Mouse (Mus musculus) hindbrain, embryonic 12.5 days (tissue): ENCODE results near the gene Heatr5a. TPM values are rescaled to one million over a fixed set of nuclear protein-coding genes. Genes with fewer than 3 reads are reported as not detected.

ENCODE experiments used
- ATAC-seq: fragments of 200-750 bp; cut with Nextera tagmentation; 2 replicates; pipeline ENCODE4 v1.8.0; 2017; ENCODE audit warnings: moderate TSS enrichment; ENCODE audit not compliant: low FRiP score
- H3K27ac ChIP-seq: fragments of 300-500 bp; sonication (generic); 2 replicates; pipeline ENCODE4 v1.5.1; 2016; ENCODE audit warnings: mild to moderate bottlenecking
- H3K27me3 ChIP-seq: fragments of 300-500 bp; sonication (generic); 2 replicates; pipeline ENCODE4 v1.6.1; 2016; ENCODE audit warnings: mild to moderate bottlenecking
- H3K36me3 ChIP-seq: fragments of 300-500 bp; sonication (generic); 2 replicates; pipeline ENCODE4 v1.6.1; 2016; ENCODE audit warnings: mild to moderate bottlenecking
- H3K4me1 ChIP-seq: fragments of 300-500 bp; sonication (generic); 2 replicates; pipeline ENCODE4 v1.6.1; 2016
- H3K4me2 ChIP-seq: fragments of 300-500 bp; sonication (generic); replicated peaks from 2 replicates; pipeline ENCODE4 v1.6.1; 2016; ENCODE audit warnings: mild to moderate bottlenecking
- H3K4me3 ChIP-seq: fragments of 300-500 bp; sonication (generic); 2 replicates; pipeline ENCODE4 v1.5.1; 2016; ENCODE audit warnings: mild to moderate bottlenecking
- H3K9ac ChIP-seq: fragments of 300-500 bp; sonication (generic); 2 replicates; pipeline ENCODE4 v1.6.1; 2016; ENCODE audit warnings: mild to moderate bottlenecking, moderate library complexity
- H3K9me3 ChIP-seq: fragments of 300-500 bp; sonication (generic); replicated peaks from 2 replicates; pipeline ENCODE4 v1.6.1; 2016; ENCODE audit warnings: mild to moderate bottlenecking
- whole genome bisulfite sequencing: fragments of 180-500 bp; shearing (Covaris S2); methylation state at CpG from one replicate; pipeline ENCODE4 v1.1.7; 2016; 5-methylcytosine and 5-hydroxymethylcytosine counted together
- polyA plus RNA-seq: library from polyadenylated mRNA; unstranded; fragments of >200 nt; fragmentation: Nextera tagmentation; extraction: Ambion mirVana; gene quantifications from 2 replicates; pipeline ENCODE4 v1.2.1, GENCODE M21; 2016

The Heatr5a gene
- polyA plus RNA-seq, 1 experiment from 2014 or later, result 12.7 TPM

DNA sequence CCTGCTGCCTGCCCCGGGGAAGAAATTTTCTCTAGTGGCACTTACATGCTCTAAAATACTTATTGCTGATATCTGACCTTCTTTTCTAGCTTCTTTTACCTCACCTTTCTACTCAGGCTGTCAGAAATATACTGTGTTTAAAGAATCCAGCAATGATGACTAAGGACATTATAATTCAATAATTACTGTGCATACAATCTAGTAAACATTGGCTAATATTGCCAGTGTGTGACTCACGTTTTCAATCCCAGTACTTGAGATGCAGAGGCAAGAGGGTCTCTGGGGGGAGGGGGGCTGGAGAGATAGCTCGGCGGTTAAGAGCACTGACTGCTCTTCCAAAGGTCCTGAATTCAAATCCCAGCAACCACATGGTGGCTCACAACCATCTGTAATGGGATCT lies 120.8 kb downstream of the Heatr5a start:
- no peak overlapping the region for H3K27ac ChIP-seq
- WGBS, result 91% methylated on average over 4 of the region's 4 CpGs
- no peak overlapping the region for H3K4me3 ChIP-seq
- H3K9ac ChIP-seq, result no peak overlapping the region
- ATAC-seq, result no peak
- no peaks in the 10 kb centered on the region for H3K4me1 ChIP-seq
- no peaks in the 10 kb centered on the region for H3K36me3 ChIP-seq
- no peaks in the 10 kb centered on the region for H3K9me3 ChIP-seq
- no peaks in the 10 kb centered on the region for H3K27me3 ChIP-seq
- no peak overlapping the region for H3K4me2 ChIP-seq

DNA sequence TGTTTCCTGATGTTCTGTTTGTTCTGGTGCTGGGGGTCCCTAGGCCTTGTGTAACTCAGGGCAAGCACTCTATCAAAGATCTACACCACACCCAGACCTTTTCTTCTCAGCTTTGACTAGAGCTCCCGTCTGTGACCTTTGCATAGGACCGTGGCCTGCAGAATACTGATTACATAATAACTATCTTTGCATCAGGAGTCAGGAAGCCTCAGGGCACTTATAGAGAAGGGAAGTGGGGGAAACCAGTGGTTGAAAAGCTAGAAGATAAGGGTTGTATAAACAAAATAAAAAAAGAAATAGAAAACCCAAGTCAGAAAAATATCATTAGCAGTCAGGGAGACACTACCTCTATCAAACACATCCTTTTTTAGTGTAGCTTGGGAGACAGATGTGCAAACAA lies 121.2 kb downstream of the Heatr5a start:
- Histone ChIP-seq H3K36me3 (no peaks in the 10 kb centered on the region), H3K9me3 (no peaks in the 10 kb centered on the region), H3K4me1 (no peaks in the 10 kb centered on the region), H3K4me2 (no peak overlapping the region), H3K27me3 (no peaks in the 10 kb centered on the region), H3K9ac (no peak overlapping the region), H3K27ac (no peak overlapping the region), H3K4me3 (no peak overlapping the region)
- no peak for ATAC-seq
- 78% methylated on average over 2 of the region's 2 CpGs for WGBS

DNA sequence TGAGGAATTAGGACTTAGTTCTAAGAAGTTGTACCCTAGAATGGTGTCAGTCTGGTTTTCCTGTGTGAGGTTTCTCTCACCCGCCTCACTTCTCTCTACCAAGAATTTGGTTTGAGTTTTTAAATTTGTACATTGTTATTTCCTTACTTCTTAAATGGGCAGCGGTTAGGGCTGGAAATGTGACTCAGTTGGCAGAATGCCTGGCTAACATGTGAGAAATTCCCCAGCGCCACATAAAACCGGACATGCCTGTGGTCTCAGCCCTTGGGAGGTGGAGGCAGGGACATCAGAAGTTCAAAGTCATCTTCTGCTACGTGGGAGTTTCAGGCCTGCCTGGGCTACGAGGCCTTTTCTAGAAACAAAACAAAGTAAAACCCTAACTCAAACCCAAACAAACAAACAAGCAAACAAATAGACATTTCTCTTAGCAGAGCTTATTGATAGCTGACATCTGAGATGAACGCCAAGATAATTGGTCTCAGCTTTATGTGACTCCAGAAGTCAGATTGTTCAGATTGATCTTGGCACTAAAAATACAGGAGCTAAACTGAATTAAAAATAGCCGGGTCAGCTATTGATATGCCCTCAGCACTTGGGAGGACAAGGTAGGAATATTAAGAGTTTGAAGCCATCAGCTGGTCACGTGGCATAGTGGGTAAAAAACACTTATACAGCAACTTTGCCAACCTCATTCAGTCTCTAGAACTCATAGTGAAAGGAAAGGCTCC lies 123.0 kb downstream of the Heatr5a start:
- no peaks in the 10 kb centered on the region for H3K36me3 ChIP-seq
- no peak overlapping the region for H3K4me3 ChIP-seq
- 80% methylated on average over 9 of the region's 9 CpGs for WGBS
- no peak overlapping the region for H3K4me2 ChIP-seq
- no peaks in the 10 kb centered on the region for H3K9me3 ChIP-seq
- peaks cover 6% of the 10 kb centered on the region for H3K4me1 ChIP-seq
- ATAC-seq, result no peak
- H3K27me3 ChIP-seq, result no peaks in the 10 kb centered on the region
- H3K27ac ChIP-seq, result no peak overlapping the region
- no peak overlapping the region for H3K9ac ChIP-seq

DNA sequence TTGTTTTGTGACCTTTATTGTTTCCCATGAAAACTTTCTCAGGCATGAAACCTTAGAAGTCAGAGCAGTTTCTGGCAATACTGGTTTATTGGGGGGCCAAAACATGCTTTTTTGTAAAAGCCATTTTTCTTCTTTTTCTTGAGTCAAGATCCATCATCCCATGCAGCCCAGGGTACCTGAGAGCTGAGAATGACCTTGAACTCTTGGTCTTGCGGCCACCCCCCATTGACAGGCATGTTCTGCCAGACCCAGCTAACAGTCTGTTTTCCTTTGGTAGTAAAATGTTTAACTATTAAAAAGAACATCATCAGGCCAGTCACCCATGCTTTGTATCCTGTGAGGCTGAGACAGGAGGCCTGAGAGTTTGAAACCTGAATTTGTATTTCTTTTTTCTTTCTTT lies 125.9 kb downstream of the Heatr5a start:
- WGBS, result 24% methylated on average over 1 of the region's 1 CpGs
- no peaks in the 10 kb centered on the region for H3K36me3 ChIP-seq
- H3K4me3 ChIP-seq, result peak overlapping the region; percentile 47
- no peak overlapping the region for H3K27ac ChIP-seq
- peaks cover 6% of the 10 kb centered on the region for H3K4me1 ChIP-seq
- H3K4me2 ChIP-seq, result peak overlapping the region; percentile 61
- no peaks in the 10 kb centered on the region for H3K9me3 ChIP-seq
- ATAC-seq, result peak; percentile 11; the same call in 1 of the 2 replicates
- H3K9ac ChIP-seq, result no peak overlapping the region
- no peaks in the 10 kb centered on the region for H3K27me3 ChIP-seq

DNA sequence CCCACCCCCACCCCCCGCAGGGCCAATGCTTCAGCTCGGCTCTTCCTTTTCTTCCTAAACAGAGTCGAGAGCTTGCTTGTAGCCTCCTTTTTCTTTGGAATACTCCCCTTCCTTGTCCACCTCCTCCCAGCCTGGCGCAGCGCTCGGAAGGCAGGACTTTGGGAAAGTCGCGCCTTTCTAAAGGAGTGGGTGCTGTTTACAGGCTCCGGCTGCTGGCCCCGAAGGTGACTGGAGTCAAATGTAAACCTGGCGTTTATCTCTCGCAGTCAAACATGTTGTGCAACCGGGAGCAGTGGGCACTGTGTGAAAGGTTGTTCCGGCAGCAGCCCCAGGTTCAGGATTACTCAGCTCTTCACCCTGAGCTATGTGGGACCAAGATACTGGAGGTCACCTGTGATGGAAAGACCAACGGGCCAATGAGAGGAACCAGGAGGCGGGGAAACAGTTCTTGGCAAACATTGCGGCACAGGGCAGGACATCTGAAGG lies 126.3 kb downstream of the Heatr5a start:
- 0% methylated on average over 17 of the region's 17 CpGs for WGBS
- Histone ChIP-seq H3K4me2 (peak overlapping the region; percentile 61), H3K36me3 (no peaks in the 10 kb centered on the region), H3K9me3 (no peaks in the 10 kb centered on the region), H3K4me3 (peak overlapping the region; percentile 47), H3K27me3 (no peaks in the 10 kb centered on the region), H3K27ac (peak overlapping the region; percentile 55; the same call in 1 of the 2 replicates), H3K4me1 (peaks cover 6% of the 10 kb centered on the region), H3K9ac (peak overlapping the region; percentile 58)
- peak; percentile 94 for ATAC-seq

DNA sequence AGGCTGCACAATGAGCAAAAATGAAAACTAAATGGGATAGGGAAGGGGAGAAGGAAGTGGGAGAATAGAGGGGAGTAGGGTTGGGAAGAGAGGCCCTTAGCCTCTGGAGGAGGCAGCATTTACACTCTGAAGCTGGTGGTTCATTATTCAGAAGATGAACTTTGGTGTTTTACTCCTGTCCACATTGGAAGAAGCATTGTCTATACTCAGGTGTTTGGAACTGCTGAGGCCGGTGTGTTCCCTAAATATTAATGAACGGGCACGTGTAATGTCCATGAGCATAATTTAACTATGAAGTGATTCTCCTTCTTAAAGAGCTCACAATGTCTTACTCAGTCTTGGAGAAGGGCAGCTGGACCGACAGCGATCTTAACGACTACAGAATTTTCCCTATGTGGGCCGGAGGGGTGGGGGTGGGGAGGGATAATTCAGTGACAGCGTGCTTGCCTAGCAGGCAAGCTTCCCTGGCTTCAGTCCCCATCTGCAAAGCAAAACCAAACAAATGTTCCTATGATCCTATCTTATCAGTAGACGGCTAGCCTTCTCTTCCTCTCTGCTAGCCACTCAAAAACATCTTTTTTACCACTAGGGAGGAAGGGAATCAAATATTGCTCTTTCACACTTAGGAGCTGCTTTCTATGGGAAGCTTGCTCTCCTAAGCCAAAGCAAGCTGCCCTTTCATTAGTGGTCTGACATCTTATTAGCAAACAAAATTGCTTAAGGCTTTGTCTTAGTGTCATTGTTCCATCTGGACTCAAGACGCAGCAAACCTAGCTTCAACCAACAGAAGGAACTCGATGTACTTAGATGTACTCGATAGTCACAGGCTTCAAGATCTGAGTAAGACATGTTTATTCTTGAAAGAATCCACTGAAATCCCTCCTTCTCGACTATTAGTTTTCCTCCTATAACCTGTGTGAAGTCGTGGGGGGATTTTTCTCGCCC lies 127.3 kb downstream of the Heatr5a start:
- ATAC-seq, result no peak
- Histone ChIP-seq H3K4me2 (peak overlapping the region; percentile 61), H3K27ac (0 out of 2 replicates have a peak overlapping the region, but pooled peaks have one; percentile 12), H3K4me1 (peaks cover 6% of the 10 kb centered on the region), H3K36me3 (no peaks in the 10 kb centered on the region), H3K9ac (peak overlapping the region; percentile 58; the same call in 1 of the 2 replicates), H3K27me3 (no peaks in the 10 kb centered on the region), H3K4me3 (peak overlapping the region; percentile 47), H3K9me3 (no peaks in the 10 kb centered on the region)
- WGBS, result 37% methylated on average over 15 of the region's 15 CpGs

DNA sequence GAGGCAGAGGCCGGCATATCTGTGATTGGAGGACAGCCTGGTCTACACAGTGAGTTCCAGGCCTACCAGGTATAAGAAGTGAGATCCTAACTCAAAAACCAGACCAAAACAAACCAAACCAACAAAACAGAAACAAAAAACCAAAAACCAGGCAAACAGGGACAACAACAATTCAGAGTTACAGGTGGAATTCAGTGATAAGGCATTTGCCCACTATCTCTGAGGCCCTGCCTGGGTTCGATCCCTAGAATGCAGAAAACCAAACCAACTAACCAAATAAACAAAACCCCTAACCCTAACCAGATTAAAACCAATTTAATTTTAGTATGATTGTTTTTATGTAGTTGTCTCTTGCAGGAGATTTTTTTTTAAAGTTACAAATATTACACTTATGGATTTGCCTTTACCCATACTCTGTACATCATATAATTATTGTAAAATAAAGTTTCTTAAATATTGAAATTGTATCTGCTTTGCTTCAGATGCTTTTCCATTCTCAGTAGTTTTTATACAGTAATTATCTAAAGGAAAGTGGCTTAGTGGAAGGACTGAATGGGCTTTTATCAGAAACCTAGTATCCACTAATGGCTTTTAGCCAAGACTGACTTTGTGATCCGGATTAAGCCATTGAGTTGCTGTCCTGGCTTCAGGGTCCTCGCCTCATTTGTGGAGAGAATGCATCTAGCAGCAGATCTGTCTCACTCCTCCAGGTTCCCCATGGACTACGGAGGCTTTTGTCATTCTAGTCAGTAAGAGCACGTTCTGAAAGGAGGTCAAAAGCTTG lies 128.8 kb downstream of the Heatr5a start:
- H3K9me3 ChIP-seq, result no peaks in the 10 kb centered on the region
- H3K27ac ChIP-seq, result no peak overlapping the region
- no peak overlapping the region for H3K9ac ChIP-seq
- no peaks in the 10 kb centered on the region for H3K27me3 ChIP-seq
- no peak overlapping the region for H3K4me2 ChIP-seq
- H3K4me1 ChIP-seq, result peaks cover 6% of the 10 kb centered on the region
- 64% methylated on average over 6 of the region's 6 CpGs for WGBS
- no peak for ATAC-seq
- no peaks in the 10 kb centered on the region for H3K36me3 ChIP-seq
- H3K4me3 ChIP-seq, result no peak overlapping the region

DNA sequence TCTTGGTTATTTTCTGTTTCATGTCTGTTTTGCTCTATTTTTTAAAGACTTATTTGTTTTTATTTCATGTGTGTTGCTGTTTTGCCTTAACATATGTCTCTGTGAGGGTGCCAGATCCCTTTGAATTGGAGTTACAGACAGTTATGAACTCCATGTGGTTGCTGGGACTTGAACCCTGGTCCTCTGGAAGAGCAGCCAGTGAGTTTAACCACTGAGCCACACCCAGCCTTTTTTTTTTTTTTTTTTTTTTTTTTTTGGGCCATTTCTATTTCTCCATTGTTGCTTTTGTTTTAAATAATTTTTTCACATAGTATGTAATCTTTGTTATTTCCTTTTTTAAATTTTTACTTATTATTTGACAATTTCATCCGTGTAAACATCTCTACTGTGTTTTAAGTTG lies 131.3 kb downstream of the Heatr5a start:
- Histone ChIP-seq H3K4me3 (no peak overlapping the region), H3K4me2 (no peak overlapping the region), H3K27me3 (no peaks in the 10 kb centered on the region), H3K9me3 (no peaks in the 10 kb centered on the region), H3K4me1 (peaks cover 6% of the 10 kb centered on the region), H3K9ac (no peak overlapping the region), H3K27ac (no peak overlapping the region), H3K36me3 (no peaks in the 10 kb centered on the region)
- 90% methylated on average over 1 of the region's 1 CpGs for WGBS
- ATAC-seq, result no peak

DNA sequence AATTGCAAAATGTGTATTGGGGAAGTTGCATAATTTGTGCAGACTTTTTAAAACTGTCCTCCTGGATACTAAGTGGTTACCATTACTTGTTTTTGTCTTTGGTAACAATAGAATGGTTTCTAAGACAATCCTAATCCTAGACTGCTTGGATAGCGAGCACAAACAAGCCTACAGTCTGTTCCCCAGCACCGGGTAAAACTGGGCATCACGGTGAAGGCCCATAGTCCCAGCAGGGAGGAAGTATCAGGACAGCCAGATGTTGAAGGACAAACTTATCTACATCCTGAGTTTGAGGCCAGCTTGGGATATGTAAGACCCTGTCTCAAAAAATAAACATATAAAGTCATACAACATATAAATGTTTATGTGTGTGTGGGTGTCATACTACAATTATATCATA lies 135.9 kb downstream of the Heatr5a start:
- Histone ChIP-seq H3K9me3 (no peaks in the 10 kb centered on the region), H3K27me3 (no peaks in the 10 kb centered on the region), H3K4me3 (no peak overlapping the region), H3K36me3 (no peaks in the 10 kb centered on the region), H3K9ac (no peak overlapping the region), H3K4me2 (no peak overlapping the region), H3K27ac (no peak overlapping the region), H3K4me1 (0 out of 2 replicates have a peak, but pooled peaks cover 2% of the 10 kb centered on the region)
- ATAC-seq, result no peak
- 68% methylated on average over 3 of the region's 3 CpGs for WGBS

DNA sequence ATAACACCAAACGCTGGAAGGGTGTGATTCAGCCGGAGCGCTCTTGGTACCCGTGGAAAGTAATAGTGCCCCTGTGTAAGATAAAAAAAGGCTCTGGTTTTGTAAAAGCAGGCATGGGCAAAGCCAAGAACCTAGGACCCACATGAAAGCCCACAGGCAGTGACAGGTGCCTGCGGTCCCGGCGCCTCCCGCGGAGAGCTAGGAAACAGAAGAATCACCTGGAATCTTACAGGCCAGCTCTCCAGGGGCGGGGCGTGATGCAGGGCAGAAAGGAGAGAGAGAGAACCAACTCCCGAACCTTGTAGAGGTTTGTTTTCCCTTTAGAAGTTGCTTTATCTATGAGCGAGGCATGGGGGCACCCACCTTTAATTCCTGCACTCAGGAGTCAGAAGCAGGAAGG lies 139.2 kb downstream of the Heatr5a start:
- no peak overlapping the region for H3K4me3 ChIP-seq
- no peaks in the 10 kb centered on the region for H3K9me3 ChIP-seq
- H3K36me3 ChIP-seq, result no peaks in the 10 kb centered on the region
- H3K27me3 ChIP-seq, result no peaks in the 10 kb centered on the region
- H3K4me1 ChIP-seq, result peaks cover 16% of the 10 kb centered on the region
- no peak overlapping the region for H3K27ac ChIP-seq
- 85% methylated on average over 13 of the region's 13 CpGs for WGBS
- H3K9ac ChIP-seq, result no peak overlapping the region
- H3K4me2 ChIP-seq, result no peak overlapping the region
- no peak for ATAC-seq

DNA sequence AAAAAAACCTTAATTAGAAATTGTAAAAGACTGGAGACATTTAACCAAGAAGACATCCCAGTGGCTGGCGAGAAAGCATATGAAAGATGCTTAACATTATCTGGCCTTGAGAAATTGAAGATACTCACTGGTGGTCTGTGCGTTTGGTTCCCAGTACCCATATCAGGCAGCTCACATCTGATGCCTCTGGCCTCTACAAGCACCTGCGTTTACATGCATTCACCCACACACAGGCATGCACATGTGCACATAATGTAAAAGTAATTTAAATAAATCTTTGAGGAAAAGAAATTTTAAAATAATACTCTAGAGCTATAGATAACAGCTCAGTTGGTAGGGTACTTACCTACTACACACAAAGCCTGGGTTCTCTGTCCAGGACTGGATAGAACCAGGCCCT lies 139.8 kb downstream of the Heatr5a start:
- Histone ChIP-seq H3K36me3 (no peaks in the 10 kb centered on the region), H3K27me3 (no peaks in the 10 kb centered on the region), H3K4me2 (no peak overlapping the region), H3K9me3 (no peaks in the 10 kb centered on the region), H3K4me1 (peaks cover 19% of the 10 kb centered on the region), H3K9ac (no peak overlapping the region), H3K4me3 (no peak overlapping the region), H3K27ac (no peak overlapping the region)
- WGBS, result 94% methylated on average over 3 of the region's 3 CpGs
- no peak for ATAC-seq

DNA sequence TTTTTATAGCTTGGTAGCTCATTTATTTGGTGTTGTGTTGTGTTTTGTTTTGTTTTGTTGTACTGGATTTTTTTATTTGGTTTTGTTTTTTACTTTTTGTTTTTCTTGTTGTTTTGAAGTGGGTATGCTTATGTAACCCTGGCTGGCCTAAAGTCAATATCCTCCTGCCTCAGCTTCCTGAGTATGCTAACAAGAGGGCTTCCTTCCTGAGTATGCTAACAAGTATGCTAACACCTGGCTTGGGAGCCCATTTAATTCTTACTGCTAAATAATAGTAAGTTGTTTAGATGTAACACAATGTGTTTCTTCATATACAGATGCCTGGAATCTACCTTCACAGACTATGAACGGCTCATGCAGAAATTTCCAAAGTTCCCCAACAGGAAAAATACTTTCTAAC lies 140.4 kb downstream of the Heatr5a start:
- H3K27me3 ChIP-seq, result no peaks in the 10 kb centered on the region
- WGBS, result 97% methylated on average over 1 of the region's 1 CpGs
- no peak overlapping the region for H3K4me3 ChIP-seq
- no peak overlapping the region for H3K27ac ChIP-seq
- no peaks in the 10 kb centered on the region for H3K36me3 ChIP-seq
- H3K4me2 ChIP-seq, result no peak overlapping the region
- H3K9ac ChIP-seq, result no peak overlapping the region
- H3K9me3 ChIP-seq, result no peaks in the 10 kb centered on the region
- H3K4me1 ChIP-seq, result peaks cover 19% of the 10 kb centered on the region
- no peak for ATAC-seq
